Mouse (Mus musculus): Measurements from ENCODE around the gene Nr1h3.
"Not testable (repeated sequence)": the region's sequence is repeated elsewhere in the genome, so short reads cannot be mapped to it uniquely, and the experiment has no call there.

The Nr1h3 gene

GRCm38 (mm10) chr2:91202222-91202971 lies at the start of gene Nr1h3, which contains the start of gene Acp2:
Gene Nr1h3 (minus strand): TSS chr2:91202834.
Gene Acp2 (plus strand): TSS chr2:91202885.
- DNase-seq (ENCODE audit: low spot score in 2 of 2), result peak; percentile 97

- DNase-seq (ENCODE audit: low spot score in 2 of 2), result no peak
These were observed 49.4 kb upstream of the Nr1h3 start for GRCm38 (mm10) chr2:91252001-91252400.

DNA sequence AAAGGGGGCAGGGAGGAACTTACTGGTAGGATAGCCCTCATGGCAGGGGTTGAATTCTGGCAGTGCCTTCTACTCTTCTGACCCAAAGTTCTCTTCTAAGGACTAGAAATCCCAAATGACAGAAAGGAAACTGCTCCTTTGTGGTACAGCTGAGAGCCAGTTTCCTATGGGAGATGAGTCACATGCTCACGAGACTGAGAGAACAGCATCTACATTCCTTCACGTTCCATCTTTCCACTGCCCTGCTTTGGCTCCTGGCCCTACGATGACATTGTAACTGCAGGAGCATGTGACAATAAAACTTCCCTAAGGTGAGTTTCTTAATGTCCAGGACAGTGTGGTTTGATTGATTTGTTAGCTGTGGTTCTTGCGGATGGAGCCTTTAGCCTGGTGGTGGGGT lies 45.7 kb upstream of the Nr1h3 start:
- no peak for DNase-seq (ENCODE audit: low spot score in 2 of 2)

- DNase-seq (ENCODE audit: low spot score in 2 of 2), result no peak
These were observed 42.1 kb upstream of the Nr1h3 start for GRCm38 (mm10) chr2:91244557-91245228.

GRCm38 (mm10) chr2:91243416-91243815 lies 40.8 kb upstream of the Nr1h3 start:
- DNase-seq (ENCODE audit: low spot score in 2 of 2), result peak; percentile 80 to 83

DNA sequence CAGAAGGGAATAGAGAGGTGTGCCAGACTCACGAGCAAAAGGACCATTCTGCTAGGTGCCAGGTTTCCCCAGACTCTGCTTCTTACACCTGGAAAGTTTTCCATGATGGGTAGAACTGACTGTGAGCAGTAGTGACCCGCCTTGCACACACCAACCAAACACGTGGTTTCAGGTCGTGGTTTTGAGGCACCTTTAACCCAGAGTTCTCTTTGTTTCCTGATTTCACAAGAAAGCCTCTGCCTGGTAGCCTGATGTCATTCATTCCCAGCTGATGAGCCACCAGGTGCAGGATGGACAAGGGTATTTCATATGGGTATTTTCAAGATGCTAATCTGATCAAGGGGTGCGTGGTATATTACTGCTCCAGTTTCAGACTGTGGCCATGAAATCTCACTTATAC lies 39.9 kb upstream of the Nr1h3 start:
- DNase-seq (ENCODE audit: low spot score in 2 of 2), result no peak

- not testable (repeated sequence) for DNase-seq (ENCODE audit: low spot score in 2 of 2)
These were observed 35.0 kb upstream of the Nr1h3 start for GRCm38 (mm10) chr2:91237511-91238080.

DNA sequence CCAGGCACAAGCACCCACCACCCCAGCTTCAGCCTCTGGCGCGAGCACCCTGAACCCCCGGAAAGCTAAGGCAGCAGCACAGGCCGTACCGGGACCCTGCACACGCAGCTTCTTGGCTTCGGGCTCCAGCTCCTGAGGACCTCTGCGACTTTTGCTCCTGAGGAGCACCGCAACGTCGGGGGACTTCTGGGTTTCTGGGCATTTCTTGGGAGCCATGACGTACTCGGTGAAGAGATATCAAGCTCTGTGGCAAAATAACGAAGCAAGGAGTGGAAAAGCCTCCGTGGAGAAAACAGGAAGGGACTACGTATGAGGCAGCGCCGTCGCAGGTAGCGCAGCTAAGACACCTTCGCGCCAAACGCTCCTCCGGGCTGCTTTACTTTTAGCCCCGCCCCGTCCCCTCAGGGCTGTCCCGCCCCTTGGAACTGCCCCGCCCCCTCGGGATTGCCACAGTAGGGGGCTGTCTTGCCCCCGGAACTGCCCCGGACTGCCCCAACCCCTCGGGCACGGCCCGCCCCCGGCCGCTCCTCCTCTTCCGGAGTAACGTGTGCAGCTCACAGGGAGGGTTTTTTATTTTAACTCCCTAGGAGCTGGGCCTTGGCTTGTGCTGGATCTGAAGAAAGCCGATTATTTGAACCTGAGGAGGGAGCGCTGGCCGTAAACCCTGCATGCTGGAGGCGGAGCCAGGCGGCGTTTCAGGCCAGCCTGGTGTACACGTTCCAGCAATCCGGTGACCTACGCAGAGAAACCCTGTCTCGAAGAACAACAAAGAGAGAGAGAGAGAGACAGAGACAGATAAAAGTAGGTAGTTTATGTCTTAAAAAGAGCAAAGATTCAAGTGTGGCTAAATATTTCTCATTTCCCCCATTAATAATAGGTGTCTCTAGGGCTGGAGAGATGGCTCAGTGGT lies 34.2 kb upstream of the Nr1h3 start, which contains the start of gene Ddb2:
Gene Ddb2 (minus strand): TSS at position 382 of the 910 bp plus-strand sequence.
- DNase-seq (ENCODE audit: low spot score in 2 of 2), result peak; percentile 80 to 84

DNA sequence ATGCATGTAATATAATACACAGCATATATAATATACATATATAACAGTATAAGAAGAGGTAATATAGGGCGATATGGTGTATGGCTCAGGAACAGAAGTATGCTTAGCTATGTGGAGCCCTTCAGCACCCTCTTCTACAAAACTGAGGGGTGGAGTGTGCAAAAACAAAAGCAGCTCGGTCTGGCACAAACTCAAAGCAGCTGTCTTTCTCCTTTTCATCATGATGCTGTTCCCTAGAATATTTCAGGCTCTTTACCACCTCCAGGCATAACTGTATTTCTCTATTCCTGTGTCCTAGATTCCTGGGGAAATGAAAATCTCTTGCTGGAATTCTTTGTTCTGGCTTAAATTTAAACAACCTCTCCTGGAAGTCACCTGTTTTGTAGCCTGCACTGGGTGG lies 27.1 kb upstream of the Nr1h3 start:
- peak; percentile 47 to 52 for DNase-seq (ENCODE audit: low spot score in 2 of 2)

DNA sequence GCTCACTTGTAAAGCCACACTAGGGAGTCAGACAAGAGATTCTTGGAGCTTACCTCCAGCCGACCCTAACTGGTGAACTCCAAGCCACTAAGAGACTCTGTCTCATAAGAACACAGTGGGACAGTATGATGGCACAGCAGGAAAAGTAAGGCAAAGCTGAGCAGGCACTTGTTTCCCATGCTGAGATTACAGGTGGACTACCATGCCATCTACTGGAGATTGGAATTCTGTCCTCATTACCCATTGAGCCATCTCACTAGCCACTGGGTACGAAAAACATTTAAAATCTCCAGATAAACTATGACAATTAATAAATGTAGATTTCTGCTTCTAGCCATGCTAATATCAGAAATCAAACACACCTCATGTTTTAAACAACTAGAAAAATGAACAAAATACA lies 21.0 kb upstream of the Nr1h3 start:
- DNase-seq (ENCODE audit: low spot score in 2 of 2), result no peak

DNA sequence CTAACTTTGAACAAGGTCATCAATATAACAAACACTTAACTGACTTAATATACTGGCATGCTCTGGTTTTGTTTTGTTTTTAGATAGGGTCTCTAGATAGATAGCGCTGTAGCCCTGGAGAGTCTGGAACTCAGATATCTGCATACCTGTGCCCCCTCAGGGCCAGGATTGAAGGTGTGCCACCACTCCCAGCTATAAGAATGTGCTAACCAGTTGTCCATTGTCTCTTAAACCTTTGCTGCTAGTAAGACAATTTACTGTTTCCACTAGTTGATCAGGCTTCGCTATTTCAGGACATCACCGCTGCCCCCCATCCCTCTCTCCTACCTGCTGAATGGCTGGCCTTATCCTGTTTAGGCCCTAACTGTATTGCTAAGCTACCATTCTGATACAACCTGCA lies 17.9 kb upstream of the Nr1h3 start:
- no peak for DNase-seq (ENCODE audit: low spot score in 2 of 2)

GRCm38 (mm10) chr2:91217032-91217431 lies 14.4 kb upstream of the Nr1h3 start:
- DNase-seq (ENCODE audit: low spot score in 2 of 2), result no peak

DNA sequence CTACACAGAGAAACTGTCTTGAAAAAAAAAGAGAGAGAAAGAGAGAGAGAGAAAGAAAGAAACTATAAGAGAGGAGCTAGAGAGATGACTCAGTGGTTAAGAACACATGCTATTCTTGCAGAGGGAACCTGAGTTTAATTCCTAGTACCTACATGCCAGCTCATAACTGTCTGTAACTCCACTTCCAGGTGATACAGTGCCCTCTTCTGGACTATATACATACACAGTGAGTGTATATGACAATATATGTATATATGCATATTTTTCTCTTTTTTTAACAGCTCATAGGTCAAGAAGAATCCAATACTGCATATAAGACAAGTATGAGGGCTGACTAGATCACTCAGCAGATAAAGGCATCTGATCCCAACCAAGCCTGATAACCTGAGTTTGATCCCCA lies 10.7 kb upstream of the Nr1h3 start:
- DNase-seq (ENCODE audit: low spot score in 2 of 2), result no peak

- no peak for DNase-seq (ENCODE audit: low spot score in 2 of 2)
These were observed 3.7 kb upstream of the Nr1h3 start for GRCm38 (mm10) chr2:91206254-91206775.

DNA sequence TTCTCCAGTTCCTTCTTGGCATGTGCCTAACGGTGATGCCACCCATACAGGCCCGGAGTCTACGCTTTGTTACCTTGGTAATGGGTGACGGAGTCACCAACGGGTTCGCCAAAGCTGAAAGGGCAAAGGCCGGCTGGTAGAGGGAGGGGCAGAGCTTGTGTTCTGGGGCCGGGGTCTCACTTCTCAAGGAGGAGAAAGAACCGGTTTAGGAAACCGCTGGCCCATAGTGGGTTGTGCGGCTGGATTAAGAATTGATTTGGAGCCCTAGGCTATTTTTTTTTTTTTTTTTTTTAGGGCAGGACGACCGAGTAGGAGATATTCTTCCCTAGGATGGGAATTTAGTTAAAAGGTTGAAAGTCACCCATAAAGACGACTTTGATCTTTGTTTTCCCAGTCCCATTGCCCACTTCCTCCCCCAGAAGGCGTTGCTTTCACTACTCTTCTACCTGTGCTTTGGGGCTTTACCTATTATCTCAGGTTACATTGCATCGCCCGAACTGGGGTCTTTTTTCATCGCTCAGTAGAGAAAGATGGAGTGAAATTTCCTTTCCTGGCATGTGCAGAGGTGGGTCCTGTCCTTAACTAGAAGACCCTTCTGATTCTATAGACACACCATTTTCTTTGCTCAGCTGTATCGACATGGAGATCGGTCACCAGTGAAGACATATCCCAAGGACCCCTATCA lies 480 bp upstream of the Nr1h3 start:
- DNase-seq (ENCODE audit: low spot score in 2 of 2), result no peak

DNA sequence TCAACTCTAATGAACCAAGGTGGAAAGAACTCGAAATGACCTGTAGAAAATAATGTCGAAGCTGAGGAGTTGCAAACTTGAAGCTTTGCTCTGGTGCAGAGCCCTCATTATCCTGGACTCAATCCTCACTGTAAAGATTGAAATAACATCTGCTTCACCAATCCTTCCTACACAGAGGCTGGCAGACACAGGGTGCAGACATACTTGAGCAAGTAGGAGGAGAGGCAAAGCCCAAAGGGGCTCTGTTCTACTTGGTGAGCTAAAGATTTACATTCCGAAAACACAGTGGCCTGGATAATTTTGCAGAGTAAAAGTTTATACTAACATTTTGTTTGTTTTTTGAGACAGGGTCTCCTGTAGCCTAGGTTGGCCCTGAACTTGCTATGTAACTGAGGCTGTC lies 3.7 kb downstream of the Nr1h3 start:
- DNase-seq (ENCODE audit: low spot score in 2 of 2), result peak in 1 of 2 experiments; percentile 13

- DNase-seq (ENCODE audit: low spot score in 2 of 2), result peak; percentile 47 to 48
These were observed 6.0 kb downstream of the Nr1h3 start for GRCm38 (mm10) chr2:91196577-91197001.

GRCm38 (mm10) chr2:91194624-91195332 lies 7.9 kb downstream of the Nr1h3 start:
- peak in 1 of 2 experiments; percentile 27 for DNase-seq (ENCODE audit: low spot score in 2 of 2)

- DNase-seq (ENCODE audit: low spot score in 2 of 2), result no peak
These were observed 12.1 kb downstream of the Nr1h3 start for GRCm38 (mm10) chr2:91190501-91190900.

DNA sequence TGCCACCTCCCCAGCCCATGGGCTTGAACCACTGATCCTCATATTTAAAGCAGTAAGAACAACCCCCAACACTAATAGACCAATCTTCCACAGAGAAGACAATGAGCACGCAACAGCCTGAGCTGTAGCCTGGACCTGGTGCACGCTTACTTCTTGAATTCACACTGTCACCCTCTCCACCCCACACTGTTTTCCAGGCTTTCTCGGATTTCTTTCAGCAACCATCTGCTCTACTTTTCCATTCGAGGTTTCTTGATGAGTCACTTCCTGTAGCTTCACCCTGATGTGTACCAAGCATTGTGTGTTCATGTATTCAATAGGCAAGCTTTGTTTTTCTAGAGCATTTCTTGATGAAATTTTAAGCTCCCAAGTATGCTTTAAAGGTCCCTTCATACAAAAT lies 15.2 kb downstream of the Nr1h3 start:
- peak; percentile 44 to 70 for DNase-seq (ENCODE audit: low spot score in 2 of 2)

Data from right cerebral cortex, adult 2 months (tissue).